Comparison of ENCODE assay signal across 24 mouse cellular contexts in genomic region chr16:62981821-62982220, GRCm38 (mm10).
DNase-seq lines count a peak whose midpoint lies in the region; ATAC-seq and TF ChIP-seq lines count a peak whose summit lies in the region.
"Had no signal": no experiment of that assay in that cellular context is flagged by ENCODE, and none has a peak within 500 bp of the region (broad histone marks: within the 10 kb centered on the region; RNA-seq: fewer than 3 reads in every experiment).

No protein-coding gene starts in this region.

- TF ChIP-seq CTCF in midbrain, postnatal 0 days (IDR thresholded peaks at IDR 0.05) = no peak

- H3K4me1 ChIP-seq in embryonic facial prominence, embryonic 13.5 days = no peaks in the 10 kb centered on the region
- H3K4me1 ChIP-seq in embryonic facial prominence, embryonic 10.5 days = no peaks in the 10 kb centered on the region
- no peaks in the 10 kb centered on the region for H3K4me1 ChIP-seq in midbrain, postnatal 0 days (ENCODE audit: insufficient read depth, low read length)
- H3K4me1 ChIP-seq in midbrain, embryonic 11.5 days (ENCODE audit: control insufficient read depth, insufficient read depth, low read length) = no peaks in the 10 kb centered on the region
- H3K4me1 ChIP-seq: forebrain, embryonic 12.5 days; heart, embryonic 12.5 days; heart, embryonic 15.5 days; hindbrain, embryonic 10.5 days; hindbrain, embryonic 13.5 days had no signal

- DNase-seq in cerebellum, adult 9-10 months = peak; percentile 8
- no peak for DNase-seq in embryonic facial prominence, embryonic 10.5 days (ENCODE audit: low spot score)
- DNase-seq in midbrain, postnatal 0 days (ENCODE audit: low spot score) = peak; percentile 2
- DNase-seq in midbrain, embryonic 11.5 days (ENCODE audit: low spot score, missing footprints) = no peak
- DNase-seq: adrenal gland, adult 2 months; adrenal gland, postnatal 14 days; B cell, adult 2 months; cerebellum, adult 11 months; gastrocnemius, postnatal 25 days; heart, postnatal 36 days; kidney, adult 18-20 months had no signal

- no peak overlapping the region for H3K4me2 ChIP-seq in embryonic facial prominence, embryonic 13.5 days
- no peak overlapping the region for H3K4me2 ChIP-seq in midbrain, postnatal 0 days (ENCODE audit: low read depth, low read length, poor library complexity, severe bottlenecking)
- H3K4me2 ChIP-seq in midbrain, embryonic 11.5 days = no peak overlapping the region
- H3K4me2 ChIP-seq: forebrain, embryonic 12.5 days; forebrain, embryonic 15.5 days; heart, embryonic 12.5 days; heart, embryonic 15.5 days; hindbrain, embryonic 13.5 days had no signal

- no peak overlapping the region for H3K27ac ChIP-seq in embryonic facial prominence, embryonic 13.5 days
- H3K27ac ChIP-seq in embryonic facial prominence, embryonic 10.5 days (replicated peaks) = no peak overlapping the region
- no peak overlapping the region for H3K27ac ChIP-seq in midbrain, postnatal 0 days (ENCODE audit: low read depth, low read length)
- no peak overlapping the region for H3K27ac ChIP-seq in midbrain, embryonic 11.5 days (ENCODE audit: low read depth, low read length)
- H3K27ac ChIP-seq: forebrain, embryonic 12.5 days; forebrain, embryonic 15.5 days; heart, embryonic 15.5 days; hindbrain, embryonic 10.5 days; hindbrain, embryonic 13.5 days; hindbrain, postnatal 0 days had no signal

- no peak overlapping the region for H3K9ac ChIP-seq in embryonic facial prominence, embryonic 13.5 days
- no peak overlapping the region for H3K9ac ChIP-seq in midbrain, postnatal 0 days (replicated peaks; ENCODE audit: low read length, poor library complexity, severe bottlenecking)
- no peak overlapping the region for H3K9ac ChIP-seq in midbrain, embryonic 11.5 days (ENCODE audit: low read length)
- H3K9ac ChIP-seq: forebrain, embryonic 12.5 days; forebrain, embryonic 15.5 days; heart, embryonic 12.5 days; heart, embryonic 15.5 days; hindbrain, embryonic 13.5 days had no signal

- ATAC-seq in cerebellum, adult (ENCODE audit: insufficient number of reproducible peaks, low FRiP score, low TSS enrichment) = no peak
- ATAC-seq in embryonic facial prominence, embryonic 13.5 days (ENCODE audit: insufficient number of reproducible peaks, insufficient read depth, low FRiP score, low TSS enrichment, low read depth) = 0 out of 2 replicates have a peak, but pooled peaks have one; percentile 15
- no peak for ATAC-seq in midbrain, postnatal 0 days (ENCODE audit: low FRiP score)
- no peak for ATAC-seq in midbrain, embryonic 11.5 days (ENCODE audit: low FRiP score)
- ATAC-seq in CD4-positive, CD25-positive, alpha-beta regulatory T cell, adult 4 months = no peak
- ATAC-seq: forebrain, embryonic 15.5 days; hindbrain, postnatal 0 days; inflammation-experienced regulatory T-cells, adult 6 months; intestine, embryonic 16.5 days had no signal

- H3K4me3 ChIP-seq in embryonic facial prominence, embryonic 13.5 days = no peak overlapping the region
- H3K4me3 ChIP-seq in embryonic facial prominence, embryonic 10.5 days = no peak overlapping the region
- no peak overlapping the region for H3K4me3 ChIP-seq in midbrain, postnatal 0 days (ENCODE audit: low read depth, low read length)
- no peak overlapping the region for H3K4me3 ChIP-seq in midbrain, embryonic 11.5 days (ENCODE audit: low read depth, low read length)
- H3K4me3 ChIP-seq: erythroblast, embryonic 14.5 days; forebrain, embryonic 12.5 days; forebrain, embryonic 15.5 days; heart, embryonic 12.5 days; heart, embryonic 15.5 days; hindbrain, embryonic 10.5 days; hindbrain, embryonic 13.5 days had no signal

- no peaks in the 10 kb centered on the region for H3K9me3 ChIP-seq in embryonic facial prominence, embryonic 13.5 days
- H3K9me3 ChIP-seq in embryonic facial prominence, embryonic 10.5 days = no peaks in the 10 kb centered on the region
- H3K9me3 ChIP-seq in midbrain, postnatal 0 days (ENCODE audit: low read length) = no peaks in the 10 kb centered on the region
- no peaks in the 10 kb centered on the region for H3K9me3 ChIP-seq in midbrain, embryonic 11.5 days (ENCODE audit: control insufficient read depth, low read length)
- H3K9me3 ChIP-seq: forebrain, embryonic 12.5 days; forebrain, embryonic 15.5 days; heart, embryonic 12.5 days; heart, embryonic 15.5 days; hindbrain, embryonic 10.5 days; hindbrain, embryonic 13.5 days had no signal

- WGBS in embryonic facial prominence, embryonic 13.5 days = 40% methylated on average over 1 of the region's 1 CpGs
- 53% methylated on average over 1 of the region's 1 CpGs for WGBS in embryonic facial prominence, embryonic 10.5 days
- 45% methylated on average over 1 of the region's 1 CpGs for WGBS in midbrain, postnatal 0 days
- 78% methylated on average over 1 of the region's 1 CpGs for WGBS in midbrain, embryonic 11.5 days

- no peaks in the 10 kb centered on the region for H3K36me3 ChIP-seq in embryonic facial prominence, embryonic 13.5 days
- no peaks in the 10 kb centered on the region for H3K36me3 ChIP-seq in embryonic facial prominence, embryonic 10.5 days (replicated peaks)
- no peaks in the 10 kb centered on the region for H3K36me3 ChIP-seq in midbrain, postnatal 0 days (ENCODE audit: insufficient read depth, low read length)
- no peaks in the 10 kb centered on the region for H3K36me3 ChIP-seq in midbrain, embryonic 11.5 days (ENCODE audit: control insufficient read depth, insufficient read depth, low read length)
- H3K36me3 ChIP-seq: forebrain, embryonic 12.5 days; forebrain, embryonic 15.5 days; heart, embryonic 12.5 days; heart, embryonic 15.5 days; hindbrain, embryonic 10.5 days; hindbrain, embryonic 13.5 days had no signal

- H3K27me3 ChIP-seq in embryonic facial prominence, embryonic 13.5 days = no peaks in the 10 kb centered on the region
- H3K27me3 ChIP-seq in embryonic facial prominence, embryonic 10.5 days (replicated peaks; ENCODE audit: low read depth, poor library complexity, severe bottlenecking) = no peaks in the 10 kb centered on the region
- H3K27me3 ChIP-seq in midbrain, postnatal 0 days (ENCODE audit: insufficient read depth, low read length) = no peaks in the 10 kb centered on the region
- H3K27me3 ChIP-seq in midbrain, embryonic 11.5 days (ENCODE audit: control insufficient read depth, insufficient read depth, low read length) = no peaks in the 10 kb centered on the region
- H3K27me3 ChIP-seq: forebrain, embryonic 12.5 days; forebrain, embryonic 15.5 days; heart, embryonic 12.5 days; heart, embryonic 15.5 days; hindbrain, embryonic 13.5 days had no signal

Comparison
In these comparisons a context has a peak if more than half of its experiments do, and no peak if none do; other contexts are left out.
1. DNase-seq: peak in cerebellum, adult 9-10 months (single experiment) and midbrain, postnatal 0 days (single experiment); none in embryonic facial prominence, embryonic 10.5 days (single experiment) and midbrain, embryonic 11.5 days (single experiment).